Mouse (Mus musculus) C2C12 (cell line): ENCODE results near the gene Hoxb3. TPM values are rescaled to one million over a fixed set of nuclear protein-coding genes. Genes with fewer than 3 reads are reported as not detected.

Experiments used
- H3K27me3 ChIP-seq: one replicate; pipeline ENCODE4 v1.6.1; 2011; ENCODE audit not compliant: control insufficient read depth, insufficient read depth, insufficient read length
- H3K36me3 ChIP-seq: one replicate; pipeline ENCODE4 v1.6.1; 2011; ENCODE audit not compliant: control insufficient read depth, insufficient read depth
- H3K4me3 ChIP-seq: one replicate; pipeline ENCODE4 v1.5.1; 2011; ENCODE audit warnings: mild to moderate bottlenecking, control low read depth; ENCODE audit not compliant: poor library complexity, insufficient read depth, severe bottlenecking
- H3K79me2 ChIP-seq: one replicate; pipeline ENCODE4 v1.6.1; 2011; ENCODE audit not compliant: control insufficient read depth, insufficient read depth
- H3K79me3 ChIP-seq: one replicate; pipeline ENCODE4 v1.6.1; 2011; ENCODE audit warnings: low read depth, control low read depth
- H3ac ChIP-seq: one replicate; pipeline ENCODE3; 2011; ENCODE audit warnings: low read depth; ENCODE audit not compliant: control insufficient read depth, insufficient read length
- CEBPB ChIP-seq: IDR thresholded peaks from one replicate; pipeline ENCODE4 v1.6.1; 2011; ENCODE audit warnings: low read depth, mild to moderate bottlenecking, control low read depth, moderate library complexity
- CTCF ChIP-seq: IDR thresholded peaks from one replicate; pipeline ENCODE4 v1.5.1; 2011; ENCODE audit not compliant: control insufficient read depth, insufficient read depth, insufficient read length
- FOSL1 ChIP-seq: IDR thresholded peaks from one replicate; pipeline ENCODE4 v1.8.0; 2011; ENCODE audit warnings: mild to moderate bottlenecking, low read length; ENCODE audit not compliant: poor library complexity, insufficient read depth, severe bottlenecking
- MAX ChIP-seq: IDR thresholded peaks from one replicate; pipeline ENCODE4 v1.6.1; 2011; ENCODE audit warnings: mild to moderate bottlenecking, control low read depth
- MYOD1 ChIP-seq: IDR thresholded peaks from one replicate; pipeline ENCODE4 v1.6.1; 2011; ENCODE audit warnings: low read depth; ENCODE audit not compliant: control insufficient read depth, insufficient read length
- MYOG ChIP-seq: IDR thresholded peaks from one replicate; pipeline ENCODE4 v1.6.1; 2011; ENCODE audit not compliant: control insufficient read depth, insufficient read length; ENCODE audit errors: extremely low read depth
- USF1 ChIP-seq: IDR thresholded peaks from one replicate; pipeline ENCODE4 v1.6.1; 2011; ENCODE audit warnings: low read depth, mild to moderate bottlenecking, control low read depth, moderate library complexity
- polyA plus RNA-seq: library from polyadenylated mRNA; unstranded; fragments of >200 nt; fragmentation: generic; extraction: Trizol; gene quantifications from one replicate; pipeline ENCODE4 v1.2.1, GENCODE M21; 2012; ENCODE audit warnings: missing spikeins

Hoxb3 gene
- polyA plus RNA-seq, 1 experiment = not detected

GRCm38 (mm10) chr11:96368686-96369085, 45.6 kb downstream of the Hoxb3 start:
- no peak overlapping the region for H3ac ChIP-seq

GRCm38 (mm10) chr11:96369140-96369539, 46.0 kb downstream of the Hoxb3 start:
- no peaks in the 10 kb centered on the region for H3K36me3 ChIP-seq
- TF ChIP-seq MYOD1 (no peak), MYOG (no peak), CEBPB (no peak), MAX (no peak), CTCF (no peak), FOSL1 (no peak), USF1 (no peak)
- no peaks in the 10 kb centered on the region for H3K79me2 ChIP-seq
- peaks cover 74% of the 10 kb centered on the region for H3K27me3 ChIP-seq
- H3K4me3 ChIP-seq = no peak overlapping the region
- H3ac ChIP-seq = no peak overlapping the region
- no peaks in the 10 kb centered on the region for H3K79me3 ChIP-seq

More at GRCm38 (mm10) chr11:96368686-96369085, 45.6 kb downstream of the Hoxb3 start:
- Histone ChIP-seq H3K79me2 (no peaks in the 10 kb centered on the region), H3K27me3 (peaks cover 75% of the 10 kb centered on the region), H3K79me3 (no peaks in the 10 kb centered on the region), H3K36me3 (no peaks in the 10 kb centered on the region), H3K4me3 (no peak overlapping the region)
- TF ChIP-seq CEBPB (no peak), MYOD1 (no peak), CTCF (no peak), MYOG (no peak), FOSL1 (no peak), USF1 (no peak), MAX (no peak)

GRCm38 (mm10) chr11:96371726-96372125, 48.6 kb downstream of the Hoxb3 start:
- no peaks in the 10 kb centered on the region for H3K79me3 ChIP-seq
- H3ac ChIP-seq = no peak overlapping the region
- no peak overlapping the region for H3K4me3 ChIP-seq
- H3K27me3 ChIP-seq = peaks cover 75% of the 10 kb centered on the region
- no peaks in the 10 kb centered on the region for H3K36me3 ChIP-seq
- H3K79me2 ChIP-seq = no peaks in the 10 kb centered on the region
- TF ChIP-seq CEBPB (no peak), CTCF (no peak), MYOD1 (no peak), USF1 (no peak), MYOG (no peak), FOSL1 (no peak), MAX (no peak)

DNA sequence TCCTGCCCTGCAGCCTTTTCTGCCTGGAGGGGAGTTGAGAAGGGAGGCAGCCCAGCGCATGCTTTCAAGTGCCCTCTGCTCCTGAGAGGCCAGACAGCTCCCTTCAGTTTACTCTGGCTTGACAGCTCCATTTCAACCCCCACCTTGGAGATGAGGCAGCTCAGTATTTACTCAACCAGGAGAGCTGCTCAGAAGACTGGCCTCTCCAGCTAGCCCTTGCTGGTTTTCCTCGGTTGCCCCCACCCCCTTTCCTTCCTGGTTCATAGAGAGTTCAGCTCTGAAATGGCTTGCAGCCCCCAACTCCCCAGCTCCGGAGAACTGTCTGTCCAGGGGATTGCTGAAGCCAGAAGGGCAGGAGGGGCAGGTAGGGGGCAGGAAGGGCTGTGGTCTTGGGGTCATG, 49.4 kb downstream of the Hoxb3 start:
- Histone ChIP-seq H3K79me2 (no peaks in the 10 kb centered on the region), H3K27me3 (peaks cover 67% of the 10 kb centered on the region), H3K4me3 (no peak overlapping the region), H3ac (no peak overlapping the region), H3K36me3 (no peaks in the 10 kb centered on the region), H3K79me3 (no peaks in the 10 kb centered on the region)
- TF ChIP-seq MYOG (no peak), MAX (no peak), CEBPB (no peak), MYOD1 (no peak), FOSL1 (no peak), USF1 (no peak), CTCF (no peak)

DNA sequence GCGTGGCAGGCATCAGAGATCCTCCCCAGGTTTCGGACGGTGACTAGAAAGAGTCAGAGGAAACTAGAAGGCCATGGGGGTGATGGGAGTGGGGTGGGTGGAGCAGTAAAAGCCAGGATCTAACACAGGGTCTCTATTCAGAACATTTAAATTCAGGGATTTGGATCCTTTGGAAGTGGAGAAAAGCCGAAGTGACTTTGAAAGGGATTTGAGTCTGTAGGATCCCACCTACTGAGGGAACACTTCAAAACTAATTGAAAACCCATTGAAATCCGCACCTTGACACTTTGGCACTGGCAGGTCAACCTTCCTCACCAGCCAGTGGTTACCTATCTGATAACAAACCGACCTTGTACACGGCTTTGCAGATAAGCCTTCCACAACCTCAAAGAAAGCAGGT, 51.7 kb downstream of the Hoxb3 start:
- H3K36me3 ChIP-seq = no peaks in the 10 kb centered on the region
- TF ChIP-seq MYOD1 (no peak), CEBPB (no peak), CTCF (no peak), MAX (no peak), MYOG (no peak), FOSL1 (no peak), USF1 (no peak)
- H3ac ChIP-seq = no peak overlapping the region
- H3K79me3 ChIP-seq = no peaks in the 10 kb centered on the region
- no peaks in the 10 kb centered on the region for H3K79me2 ChIP-seq
- no peak overlapping the region for H3K4me3 ChIP-seq
- peaks cover 50% of the 10 kb centered on the region for H3K27me3 ChIP-seq

DNA sequence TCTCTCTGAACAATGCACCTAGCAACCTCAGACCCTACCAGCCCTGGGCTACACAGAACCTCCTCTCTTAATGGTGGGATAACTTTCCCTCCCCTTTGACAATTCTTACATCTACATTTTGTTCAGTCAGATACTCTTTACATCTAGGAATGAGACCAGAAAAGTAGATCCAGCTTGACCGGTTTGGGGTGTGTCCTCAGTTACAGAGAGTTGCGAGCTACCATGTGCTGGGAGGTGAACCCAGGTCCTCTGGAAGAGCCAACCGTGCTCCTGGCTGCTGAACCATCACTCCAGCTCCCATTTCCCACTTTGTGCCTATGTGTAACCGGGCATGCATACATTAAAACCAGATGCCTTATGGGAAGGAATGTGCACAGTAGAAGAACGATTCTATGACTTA, 60.3 kb downstream of the Hoxb3 start:
- Histone ChIP-seq H3K36me3 (no peaks in the 10 kb centered on the region), H3ac (no peak overlapping the region), H3K79me3 (no peaks in the 10 kb centered on the region), H3K27me3 (peaks cover 32% of the 10 kb centered on the region), H3K4me3 (no peak overlapping the region), H3K79me2 (no peaks in the 10 kb centered on the region)
- TF ChIP-seq USF1 (no peak), MYOG (no peak), CEBPB (no peak), MAX (no peak), CTCF (no peak), MYOD1 (no peak), FOSL1 (no peak)
